In genomic region chr8:65957492-65957891, GRCm38 (mm10) we compare ENCODE assay signal across 34 mouse cellular contexts.
"Had no signal": no experiment of that assay in that cellular context is flagged by ENCODE, and none has a peak within 500 bp of the region (broad histone marks: within the 10 kb centered on the region; RNA-seq: fewer than 3 reads in every experiment).

No protein-coding gene starts in this region.

- H3K4me1 ChIP-seq: heart, embryonic 10.5 days; heart, embryonic 12.5 days; heart, embryonic 13.5 days; heart, embryonic 15.5 days; hindbrain, embryonic 12.5 days; hindbrain, embryonic 15.5 days; intestine, embryonic 15.5 days; kidney, embryonic 15.5 days had no signal

- H3K27me3 ChIP-seq: heart, embryonic 12.5 days; heart, embryonic 13.5 days; heart, embryonic 15.5 days; hindbrain, embryonic 12.5 days; hindbrain, embryonic 13.5 days; hindbrain, embryonic 15.5 days; intestine, embryonic 15.5 days; kidney, embryonic 15.5 days had no signal

- H3K9ac ChIP-seq: heart, embryonic 12.5 days; heart, embryonic 13.5 days; heart, embryonic 15.5 days; hindbrain, embryonic 12.5 days; hindbrain, embryonic 13.5 days; hindbrain, embryonic 14.5 days; hindbrain, embryonic 15.5 days; intestine, embryonic 15.5 days; kidney, embryonic 15.5 days had no signal

- ATAC-seq: hindbrain, postnatal 0 days; inflammation-experienced regulatory T-cells, adult 6 months; intestine, embryonic 15.5 days; intestine, embryonic 16.5 days; intestine, postnatal 0 days had no signal

- H3K4me3 ChIP-seq: heart, embryonic 10.5 days; heart, embryonic 12.5 days; heart, embryonic 13.5 days; heart, embryonic 15.5 days; hindbrain, embryonic 10.5 days; hindbrain, embryonic 12.5 days; hindbrain, embryonic 13.5 days; hindbrain, embryonic 15.5 days; intestine, embryonic 15.5 days; kidney, embryonic 15.5 days; layer of hippocampus, adult 2 months had no signal

- H3K4me2 ChIP-seq: heart, embryonic 11.5 days; heart, embryonic 12.5 days; heart, embryonic 13.5 days; heart, embryonic 15.5 days; hindbrain, embryonic 12.5 days; hindbrain, embryonic 13.5 days; hindbrain, embryonic 14.5 days; hindbrain, embryonic 15.5 days; intestine, embryonic 15.5 days; kidney, embryonic 15.5 days had no signal

- H3K36me3 ChIP-seq: heart, embryonic 10.5 days; heart, embryonic 12.5 days; heart, embryonic 13.5 days; heart, embryonic 15.5 days; hindbrain, embryonic 10.5 days; hindbrain, embryonic 12.5 days; hindbrain, embryonic 13.5 days; hindbrain, embryonic 15.5 days; intestine, embryonic 15.5 days; kidney, embryonic 15.5 days had no signal

- DNase-seq: heart, postnatal 10 days; heart, postnatal 14 days; heart, postnatal 36 days; heart, postnatal 4 days; kidney, adult 11 months; kidney, adult 18-20 months; kidney, adult 2 months; kidney, adult 8-10 months; kidney, adult 9 months; kidney, postnatal 10 days; kidney, postnatal 14 days; kidney, postnatal 25 days; kidney, postnatal 36 days; kidney, postnatal 4 days; layer of hippocampus, adult 9-11 months; layer of hippocampus, postnatal 36 days had no signal

- H3K27ac ChIP-seq: heart, embryonic 10.5 days; heart, embryonic 13.5 days; heart, embryonic 15.5 days; hindbrain, embryonic 10.5 days; hindbrain, embryonic 12.5 days; hindbrain, embryonic 13.5 days; hindbrain, embryonic 14.5 days; hindbrain, embryonic 15.5 days; hindbrain, postnatal 0 days; intestine, embryonic 15.5 days; kidney, embryonic 15.5 days; kidney, postnatal 0 days; layer of hippocampus, adult 2 months had no signal

- H3K9me3 ChIP-seq: heart, embryonic 10.5 days; heart, embryonic 12.5 days; heart, embryonic 13.5 days; heart, embryonic 15.5 days; hindbrain, embryonic 10.5 days; hindbrain, embryonic 12.5 days; hindbrain, embryonic 13.5 days; hindbrain, embryonic 15.5 days; intestine, embryonic 15.5 days; kidney, embryonic 15.5 days had no signal
